Mouse (Mus musculus): ENCODE data around the gene Bend7.

Gene Bend7

GRCm38 (mm10) chr2:4717769-4718661 is at the start of gene Bend7:
TSS of gene Bend7 (plus strand) at chr2:4717831.
- no peak for DNase-seq (ENCODE audit: low spot score)

- no peak for DNase-seq (ENCODE audit: low spot score)
Measured at GRCm38 (mm10) chr2:4668626-4669025, 49.0 kb upstream of the Bend7 start.

- DNase-seq (ENCODE audit: low spot score): no peak
Measured at GRCm38 (mm10) chr2:4669701-4670100, 47.9 kb upstream of the Bend7 start.

DNA sequence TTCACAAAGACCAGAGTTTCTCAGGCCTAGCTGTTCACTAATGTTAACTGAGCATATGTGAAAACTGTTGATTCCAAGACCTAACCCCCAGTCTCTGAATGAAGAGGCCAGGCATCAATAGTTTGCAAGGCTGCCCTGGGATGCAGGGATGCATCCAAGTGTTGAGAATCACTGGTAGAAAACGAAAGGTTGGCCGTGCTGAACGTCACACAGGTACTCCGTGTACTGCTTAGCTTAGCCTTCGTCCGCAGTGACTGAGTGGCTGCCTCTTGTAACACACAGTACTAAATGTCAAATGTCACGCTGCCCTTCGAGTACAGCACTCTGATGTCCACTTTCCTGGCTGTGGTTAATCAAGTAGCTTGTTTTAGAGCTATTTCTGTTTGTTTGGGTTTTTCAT is 46.0 kb upstream of the Bend7 start:
- DNase-seq (ENCODE audit: low spot score): no peak

DNA sequence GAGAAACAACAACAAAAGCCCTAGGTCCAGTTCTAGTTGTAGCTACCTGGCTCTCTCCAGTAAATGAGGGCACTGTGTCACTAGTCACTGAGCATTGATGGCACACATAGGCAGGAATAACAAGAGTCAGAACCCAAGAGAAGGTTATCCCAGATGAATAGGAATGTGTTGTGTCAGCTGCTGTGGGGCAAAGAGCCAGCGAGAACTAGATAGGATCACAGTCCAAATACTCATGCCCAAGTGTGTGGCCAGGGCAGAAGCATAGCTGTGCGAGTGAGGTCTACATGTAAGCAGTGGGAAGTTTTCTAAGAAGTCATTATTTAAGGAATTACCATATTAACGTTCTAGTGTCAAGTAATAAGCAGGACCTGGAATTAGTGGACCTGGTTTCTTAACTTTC is 37.7 kb upstream of the Bend7 start:
- no peak for DNase-seq (ENCODE audit: low spot score)

- DNase-seq (ENCODE audit: low spot score): no peak
Measured at GRCm38 (mm10) chr2:4711262-4711661, 6.4 kb upstream of the Bend7 start.

- no peak for DNase-seq (ENCODE audit: low spot score)
Measured at GRCm38 (mm10) chr2:4717081-4717768, 406 bp upstream of the Bend7 start.

DNA sequence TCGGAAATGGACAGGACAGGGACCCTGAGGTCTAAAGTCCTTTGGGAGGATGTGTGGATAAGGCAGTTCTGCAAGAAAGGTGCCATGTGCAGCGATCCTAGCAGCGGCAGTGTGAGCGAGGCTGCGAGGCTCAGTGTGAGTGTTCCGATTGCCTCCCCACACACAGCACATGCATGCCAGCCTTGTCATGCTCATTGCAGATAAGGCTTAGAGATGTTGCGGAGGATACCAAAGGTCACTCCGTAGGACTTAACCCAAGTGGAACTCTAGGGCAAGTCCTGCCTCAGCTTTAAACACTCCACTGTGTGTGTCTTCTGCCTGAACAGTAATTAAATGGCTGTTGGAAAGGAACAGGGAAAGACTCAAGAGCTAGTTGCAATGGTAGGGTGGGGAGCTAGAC is 5.5 kb downstream of the Bend7 start:
- no peak for DNase-seq (ENCODE audit: low spot score)

DNA sequence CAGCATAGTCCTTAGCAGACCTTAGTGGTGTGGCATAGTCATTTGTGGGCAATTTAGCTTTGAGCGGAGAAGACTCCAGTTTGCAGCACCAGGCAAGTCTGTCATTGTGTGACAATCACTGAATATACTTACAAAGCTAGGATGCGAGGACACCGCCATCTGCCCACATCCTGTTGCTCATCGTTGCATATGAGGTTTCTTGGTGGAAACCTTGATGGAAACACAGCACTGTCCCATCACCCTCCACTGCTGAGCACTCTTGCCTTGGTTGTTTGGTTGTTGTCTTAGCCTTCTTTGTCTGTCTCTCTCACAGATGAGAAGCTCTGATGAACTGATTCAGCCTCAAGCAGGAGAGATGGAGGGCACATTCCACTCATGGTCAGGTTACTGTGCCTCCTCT is 12.5 kb downstream of the Bend7 start:
- no peak for DNase-seq (ENCODE audit: low spot score)

- no peak for DNase-seq (ENCODE audit: low spot score)
Measured at GRCm38 (mm10) chr2:4733971-4734370, 16.3 kb downstream of the Bend7 start.

DNA sequence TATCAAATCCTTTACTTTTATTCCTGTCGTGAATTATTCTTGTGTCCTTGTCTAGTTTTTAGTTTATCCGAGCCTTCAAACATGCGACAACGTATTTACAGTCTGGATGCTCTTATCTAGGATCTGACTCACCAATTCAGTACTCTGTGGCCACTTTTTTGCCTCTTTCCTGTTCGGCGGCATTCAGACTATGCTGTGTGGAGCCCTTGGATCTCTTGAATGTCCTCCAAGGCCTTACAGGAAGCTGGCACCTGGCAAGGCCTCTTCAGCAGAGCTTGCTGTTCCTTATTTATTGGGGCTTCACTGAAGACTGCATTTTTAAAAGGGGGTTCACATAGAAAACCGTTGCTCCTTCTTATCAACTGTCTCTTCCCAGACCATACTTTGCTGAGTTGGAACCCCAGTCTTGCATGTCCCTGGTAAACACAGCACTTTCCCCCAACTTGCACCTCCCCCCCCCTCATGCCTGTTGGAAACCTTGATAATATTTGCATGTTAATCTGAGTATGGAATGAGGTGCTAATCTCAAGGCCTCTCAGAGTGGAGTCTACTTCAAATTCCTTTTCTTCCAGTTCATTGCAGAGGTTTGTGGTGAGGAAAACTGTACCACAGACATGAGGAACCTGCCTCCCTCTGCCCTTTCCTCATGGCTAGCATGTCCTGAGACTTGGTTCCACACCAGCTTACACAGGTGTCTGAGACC is 18.6 kb downstream of the Bend7 start:
- no peak for DNase-seq (ENCODE audit: low spot score)

GRCm38 (mm10) chr2:4736798-4737155 is 19.1 kb downstream of the Bend7 start:
- no peak for DNase-seq (ENCODE audit: low spot score)

GRCm38 (mm10) chr2:4751918-4752317 is 34.3 kb downstream of the Bend7 start:
- DNase-seq (ENCODE audit: low spot score): no peak

GRCm38 (mm10) chr2:4755716-4756115 is 38.1 kb downstream of the Bend7 start:
- no peak for DNase-seq (ENCODE audit: low spot score)

DNA sequence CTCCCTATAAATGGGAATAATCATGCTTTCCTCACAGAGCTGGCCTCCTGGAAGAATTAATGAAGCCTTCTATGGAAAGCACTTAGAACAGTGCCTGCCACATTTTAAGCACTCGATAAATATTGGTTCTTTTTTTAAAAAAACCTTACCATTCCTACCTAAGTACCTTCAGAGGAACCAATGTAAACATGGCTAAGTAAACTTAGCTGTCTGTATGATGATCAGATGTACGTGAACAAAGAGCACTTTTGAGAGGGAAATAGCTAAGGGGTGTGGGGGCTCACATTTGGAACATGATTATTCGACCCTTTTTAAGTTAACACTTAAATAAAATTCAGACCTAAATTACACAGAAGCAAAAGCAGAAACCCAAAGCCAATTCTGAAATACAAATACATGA is 39.6 kb downstream of the Bend7 start:
- DNase-seq (ENCODE audit: low spot score): no peak

DNA sequence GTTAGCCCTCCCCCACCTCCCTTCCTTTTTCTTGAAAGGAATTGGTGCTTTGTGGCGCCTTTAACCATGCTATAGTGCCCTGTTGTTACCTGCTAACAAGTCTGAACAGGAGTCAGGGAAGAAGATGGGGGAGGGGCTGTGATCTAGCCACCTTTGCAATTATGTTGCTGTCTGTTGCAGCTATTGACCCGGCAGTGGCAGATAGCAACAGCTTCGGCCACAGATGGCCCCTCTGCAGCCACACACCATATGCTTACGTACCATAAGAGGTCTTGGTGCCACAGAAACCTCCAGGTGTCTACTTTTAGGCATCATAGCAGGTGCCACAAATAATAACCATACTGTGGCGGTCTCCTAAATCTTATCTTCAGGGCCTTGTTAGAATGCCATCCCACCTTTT is 43.1 kb downstream of the Bend7 start:
- no peak for DNase-seq (ENCODE audit: low spot score)

DNA sequence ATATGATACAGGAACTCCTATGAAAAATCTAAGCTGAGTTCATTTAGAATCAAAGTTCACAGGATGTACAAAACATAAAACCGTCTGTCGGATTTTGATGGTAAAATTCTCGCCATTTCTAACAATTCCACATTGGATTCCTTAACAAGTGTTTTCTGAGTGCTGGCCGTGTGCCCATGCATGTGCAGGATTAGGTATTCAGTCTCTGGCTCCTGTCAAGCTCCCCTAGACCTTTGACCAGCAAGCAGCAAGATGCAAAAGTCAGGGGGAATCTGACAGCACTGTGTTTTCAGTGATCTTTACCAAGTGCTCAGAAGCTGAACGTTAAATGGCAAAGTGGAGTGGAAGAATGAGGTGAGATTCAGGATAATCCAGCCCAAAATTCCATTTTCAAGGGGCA is 44.3 kb downstream of the Bend7 start:
- no peak for DNase-seq (ENCODE audit: low spot score)

DNA sequence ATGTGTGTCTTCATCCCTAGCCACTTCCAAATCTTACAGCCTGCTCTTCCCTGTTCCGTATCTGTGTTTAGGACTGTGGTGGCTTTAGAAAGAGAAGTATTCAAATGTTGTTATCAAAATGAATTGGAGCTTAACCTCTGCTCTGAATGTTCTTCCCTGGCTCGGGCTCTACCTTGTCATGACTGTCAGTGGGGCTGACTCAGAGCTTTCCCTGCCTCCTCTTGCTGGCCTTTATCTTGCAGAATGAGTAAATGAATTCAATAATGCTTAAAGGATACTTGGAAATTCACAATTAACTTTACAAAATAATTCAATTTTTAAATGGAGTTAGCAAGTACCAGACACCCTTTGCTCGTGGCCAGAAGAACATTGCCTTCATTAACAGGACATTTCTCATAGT is 46.4 kb downstream of the Bend7 start:
- DNase-seq (ENCODE audit: low spot score): no peak

DNA sequence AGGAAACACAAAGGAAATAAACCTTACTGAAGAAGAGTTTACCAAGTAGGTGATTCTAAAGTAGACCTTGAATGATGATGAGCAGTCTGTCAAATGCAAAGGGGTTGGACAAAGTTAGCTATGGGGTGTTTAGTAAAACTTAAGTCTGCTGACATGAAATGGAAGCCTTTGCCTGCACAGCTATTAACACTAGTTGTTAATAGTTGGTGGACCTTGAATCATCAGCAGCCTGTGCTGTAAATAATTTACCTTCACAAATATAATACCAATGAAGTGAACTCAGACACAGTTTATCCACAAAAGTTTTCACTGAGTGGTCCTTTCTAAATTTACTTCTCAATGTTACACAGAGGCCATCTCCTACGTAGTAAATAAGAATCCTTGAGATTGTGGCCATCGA is 52.7 kb downstream of the Bend7 start:
- no peak for DNase-seq (ENCODE audit: low spot score)

GRCm38 (mm10) chr2:4773911-4774310 is 56.3 kb downstream of the Bend7 start:
- no peak for DNase-seq (ENCODE audit: low spot score)

- no peak for DNase-seq (ENCODE audit: low spot score)
Measured at GRCm38 (mm10) chr2:4777291-4777690, 59.7 kb downstream of the Bend7 start.

DNA sequence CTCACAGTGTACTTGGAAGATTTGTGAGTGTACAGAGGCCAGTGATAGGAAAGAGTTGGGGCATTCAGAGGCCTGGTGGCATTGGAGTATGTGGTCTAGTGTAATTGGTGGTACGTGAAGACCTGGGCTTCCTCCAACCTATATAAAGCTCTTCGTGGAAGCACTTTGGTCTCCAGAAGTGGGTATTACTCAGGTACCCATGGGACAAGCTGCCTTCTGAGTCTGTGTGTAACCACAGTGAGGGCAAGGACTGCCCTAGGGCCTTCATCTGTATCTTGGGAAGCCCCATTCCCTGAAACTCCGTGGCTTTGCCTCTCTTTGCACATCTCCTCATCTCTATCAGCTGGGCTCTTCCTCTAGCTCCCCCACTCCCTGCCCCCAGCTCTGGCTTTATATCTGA is 64.0 kb downstream of the Bend7 start:
- DNase-seq (ENCODE audit: low spot score): no peak

- DNase-seq (ENCODE audit: low spot score): no peak
Measured at GRCm38 (mm10) chr2:4782401-4782800, 64.8 kb downstream of the Bend7 start.

Data from layer of hippocampus, adult 11-12 months (tissue).